ENCODE assay signal across 26 mouse cellular contexts in the genomic region with DNA sequence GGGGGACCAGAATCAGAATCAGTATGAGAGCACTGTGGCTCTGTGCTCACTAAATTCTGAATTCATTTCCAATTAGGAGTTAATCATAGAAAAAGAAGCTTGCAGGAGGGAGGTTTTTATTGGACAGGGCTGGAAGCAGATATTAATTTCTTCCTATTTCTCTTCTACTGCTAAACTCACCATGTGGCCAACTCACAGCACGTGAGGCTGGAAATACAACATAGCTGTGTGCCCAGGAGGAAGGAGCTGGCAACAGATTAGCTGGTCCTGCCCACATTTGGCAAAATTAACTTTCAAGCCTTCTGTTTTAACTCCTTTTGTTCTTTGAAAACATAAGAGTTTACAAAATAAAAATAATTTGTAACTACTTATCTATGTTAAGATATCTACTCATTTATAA. TPM values are rescaled to one million over a fixed set of nuclear protein-coding genes. Genes with fewer than 3 reads are reported as not detected.
A peak's percentile ranks its signal among the peaks of the same experiment; 100 is the strongest.
DNase-seq lines count a peak whose midpoint lies in the region; ATAC-seq and TF ChIP-seq lines count a peak whose summit lies in the region.
"Had no signal": no experiment of that assay in that cellular context is flagged by ENCODE, and none has a peak within 500 bp of the region (broad histone marks: within the 10 kb centered on the region; RNA-seq: fewer than 3 reads in every experiment).

No protein-coding gene starts in this region.

- no peak for TF ChIP-seq CTCF in layer of hippocampus, adult 2 months (conservative IDR thresholded peaks at IDR 0.05)
- TF ChIP-seq CTCF in thymus, adult 2 months (IDR thresholded peaks at IDR 0.05; ENCODE audit: borderline replicate concordance, control insufficient read depth, extremely low read depth, insufficient read depth, low read length, poor library complexity), result no peak

- H3K9ac ChIP-seq in forebrain, embryonic 14.5 days (ENCODE audit: low read length), result no peak overlapping the region
- H3K9ac ChIP-seq in forebrain, embryonic 12.5 days, result no peak overlapping the region
- H3K9ac ChIP-seq: hindbrain, embryonic 14.5 days; limb, embryonic 12.5 days; liver, postnatal 0 days; neural tube, embryonic 13.5 days had no signal

- H3K4me1 ChIP-seq in forebrain, embryonic 14.5 days (ENCODE audit: control insufficient read depth, insufficient read depth, low read length), result no peaks in the 10 kb centered on the region
- H3K4me1 ChIP-seq in forebrain, embryonic 12.5 days, result no peaks in the 10 kb centered on the region
- H3K4me1 ChIP-seq in thymus, adult 2 months (replicated peaks; ENCODE audit: control insufficient read depth, insufficient read depth, low read length), result no peaks in the 10 kb centered on the region
- H3K4me1 ChIP-seq: limb, embryonic 12.5 days; neural tube, embryonic 13.5 days had no signal

- H3K27me3 ChIP-seq in forebrain, embryonic 14.5 days (replicated peaks; ENCODE audit: control insufficient read depth, insufficient read depth, low read length), result no peaks in the 10 kb centered on the region
- no peaks in the 10 kb centered on the region for H3K27me3 ChIP-seq in forebrain, embryonic 12.5 days
- no peaks in the 10 kb centered on the region for H3K27me3 ChIP-seq in thymus, adult 2 months (ENCODE audit: control insufficient read depth, insufficient read depth, low read length)
- H3K27me3 ChIP-seq: limb, embryonic 12.5 days; neural tube, embryonic 13.5 days had no signal

- DNase-seq in forebrain, embryonic 14.5 days (ENCODE audit: low spot score), result peak; percentile 35
- peak in 1 of 2 experiments; percentile 16 for DNase-seq in layer of hippocampus, adult 2 months (ENCODE audit: low spot score in 2 of 2)
- DNase-seq in layer of hippocampus, postnatal 25 days (ENCODE audit: extremely low spot score in 1 of 2, low spot score in 1 of 2), result no peak
- peak; percentile 51 for DNase-seq in cerebellum, adult 8-10 months
- peak; percentile 54 for DNase-seq in layer of hippocampus, adult 9-11 months
- no peak for DNase-seq in thymus, adult 2 months
- no peak for DNase-seq in spleen, postnatal 10 days (ENCODE audit: low spot score in 2 of 2)
- DNase-seq: adrenal gland, postnatal 14 days; heart, postnatal 4 days; kidney, adult 8-10 months; kidney, postnatal 10 days; liver, postnatal 0 days had no signal

- H3K9me3 ChIP-seq in forebrain, embryonic 14.5 days (replicated peaks; ENCODE audit: control insufficient read depth, low read length), result no peaks in the 10 kb centered on the region
- no peaks in the 10 kb centered on the region for H3K9me3 ChIP-seq in forebrain, embryonic 12.5 days
- H3K9me3 ChIP-seq: limb, embryonic 12.5 days; neural tube, embryonic 13.5 days had no signal

- no peak overlapping the region for H3K27ac ChIP-seq in forebrain, embryonic 14.5 days (ENCODE audit: low read depth, low read length)
- no peak overlapping the region for H3K27ac ChIP-seq in forebrain, embryonic 12.5 days
- peak overlapping the region; percentile 51 for H3K27ac ChIP-seq in layer of hippocampus, adult 2 months
- H3K27ac ChIP-seq in thymus, adult 2 months (ENCODE audit: control insufficient read depth, insufficient read depth, low read length), result no peak overlapping the region
- H3K27ac ChIP-seq: hindbrain, embryonic 14.5 days; limb, embryonic 12.5 days; macrophage; neural tube, embryonic 13.5 days had no signal

- no peaks in the 10 kb centered on the region for H3K36me3 ChIP-seq in forebrain, embryonic 14.5 days (ENCODE audit: control insufficient read depth, insufficient read depth, low read length)
- H3K36me3 ChIP-seq in forebrain, embryonic 12.5 days (replicated peaks), result no peaks in the 10 kb centered on the region
- H3K36me3 ChIP-seq in thymus, adult 2 months (ENCODE audit: control insufficient read depth, insufficient read depth, low read length), result no peaks in the 10 kb centered on the region
- H3K36me3 ChIP-seq: limb, embryonic 12.5 days; neural tube, embryonic 13.5 days had no signal

- no peak; the same call in 1 of the 2 replicates for ATAC-seq in forebrain, embryonic 14.5 days
- ATAC-seq in forebrain, embryonic 12.5 days (ENCODE audit: low FRiP score), result no peak
- ATAC-seq: CD4-positive, CD25-positive, alpha-beta regulatory T cell, adult 4 months; liver, postnatal 0 days; lung, postnatal 0 days; midbrain, embryonic 16.5 days had no signal

- H3K4me2 ChIP-seq in forebrain, embryonic 14.5 days (ENCODE audit: low read length), result no peak overlapping the region
- no peak overlapping the region for H3K4me2 ChIP-seq in forebrain, embryonic 12.5 days
- H3K4me2 ChIP-seq: hindbrain, embryonic 14.5 days; limb, embryonic 12.5 days; liver, embryonic 11.5 days; neural tube, embryonic 13.5 days had no signal

- no peak overlapping the region for H3K4me3 ChIP-seq in forebrain, embryonic 14.5 days (ENCODE audit: low read depth, low read length)
- H3K4me3 ChIP-seq in forebrain, embryonic 12.5 days (replicated peaks), result no peak overlapping the region
- no peak overlapping the region for H3K4me3 ChIP-seq in layer of hippocampus, adult 2 months
- no peak overlapping the region for H3K4me3 ChIP-seq in thymus, adult 2 months (ENCODE audit: control insufficient read depth, insufficient read depth, low read length)
- H3K4me3 ChIP-seq: limb, embryonic 12.5 days; myocyte; neural tube, embryonic 13.5 days had no signal

- no peak for TF ChIP-seq POLR2A in thymus, adult 2 months (IDR thresholded peaks at IDR 0.05; ENCODE audit: control insufficient read depth, extremely low read depth, insufficient read depth, low read length, poor library complexity)

- 53% methylated on average over 1 of the region's 1 CpGs for WGBS in forebrain, embryonic 14.5 days
- WGBS in forebrain, embryonic 12.5 days, result 64% methylated on average over 1 of the region's 1 CpGs
- 62% methylated on average over 1 of the region's 1 CpGs for WGBS in thymus, adult 2 months

RNA-seq across cellular contexts. Expression of a gene that starts 3.9 kb away (rescaled TPM):
- polyA plus RNA-seq in forebrain, embryonic 14.5 days (2014; fragmentation: Nextera tagmentation; extraction: Ambion mirVana), result 0.99 and 1.1 TPM in 2 replicates
- polyA plus RNA-seq in forebrain, embryonic 12.5 days (2016; fragmentation: Nextera tagmentation; extraction: Ambion mirVana), result 0.29 and 0.41 TPM in 2 replicates
- under 1 TPM in 1 of 2 experiments, not detected in 1; 0.31 TPM for total RNA-seq in layer of hippocampus, adult 2 months (2021)
- total RNA-seq in layer of hippocampus, postnatal 25 days (2021), result not detected
- not detected in 2 replicates for polyA plus RNA-seq in thymus, adult 2 months (2012; rRNA removed)
- total RNA-seq: adrenal gland, postnatal 14 days; heart, postnatal 4 days; left cerebral cortex, postnatal 10 days had no signal
- polyA plus RNA-seq: CD4-positive, CD25-positive, alpha-beta regulatory T cell, adult 4 months; heart, embryonic 16.5 days; intestine, embryonic 14.5 days; limb, embryonic 12.5 days; liver, embryonic 11.5 days; liver, postnatal 0 days; macrophage; myocyte; neural tube, embryonic 13.5 days; stomach, embryonic 16.5 days had no signal

Comparison
In these comparisons a context has a peak if more than half of its experiments do, and no peak if none do; other contexts are left out.
1. DNase-seq: peak in forebrain, embryonic 14.5 days (single experiment), cerebellum, adult 8-10 months (single experiment) and layer of hippocampus, adult 9-11 months (single experiment); none in layer of hippocampus, postnatal 25 days (0 of 2), thymus, adult 2 months (single experiment) and spleen, postnatal 10 days (0 of 2).